Mouse (Mus musculus): ENCODE measurements around the gene Babam2. TPM values are rescaled to one million over a fixed set of nuclear protein-coding genes. Genes with fewer than 3 reads are reported as not detected.

Babam2 gene
- polyA plus RNA-seq, 1 experiment from 2014 or later, result 32.3 TPM

DNA sequence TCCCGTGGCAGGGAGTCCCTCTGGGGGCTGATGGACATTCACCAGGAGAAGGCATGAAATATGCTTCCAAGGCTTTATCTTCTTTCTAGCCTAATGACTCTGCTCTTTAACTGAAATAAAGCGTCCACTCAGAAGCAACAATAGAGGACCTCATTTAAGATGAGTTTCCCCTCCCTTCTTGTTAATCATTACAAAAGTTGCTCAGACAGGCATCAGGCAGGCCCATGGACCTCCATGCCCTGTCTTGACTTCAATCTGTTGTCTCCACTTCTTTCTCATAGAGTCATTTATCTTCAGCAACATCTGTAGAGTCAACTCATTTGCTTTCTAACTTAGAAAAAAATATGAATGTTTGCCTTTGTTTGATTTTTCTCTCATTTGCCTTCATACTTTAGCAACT lies 166.6 kb downstream of the Babam2 start:
- H3K27ac ChIP-seq (ENCODE audit: low read depth, low read length), result no peak overlapping the region
- H3K4me1 ChIP-seq (ENCODE audit: control insufficient read depth, insufficient read depth, low read length), result no peaks in the 10 kb centered on the region
- no peak for DNase-seq (ENCODE audit: low spot score)
- 72% methylated on average over 2 of the region's 2 CpGs for WGBS
- H3K9me3 ChIP-seq (replicated peaks; ENCODE audit: control insufficient read depth, low read length), result no peaks in the 10 kb centered on the region
- no peak for ATAC-seq
- no peak overlapping the region for H3K4me3 ChIP-seq (ENCODE audit: low read depth, low read length)
- H3K27me3 ChIP-seq (replicated peaks; ENCODE audit: control insufficient read depth, insufficient read depth, low read length), result no peaks in the 10 kb centered on the region
- no peaks in the 10 kb centered on the region for H3K36me3 ChIP-seq (ENCODE audit: control insufficient read depth, insufficient read depth, low read length)
- no peak overlapping the region for H3K4me2 ChIP-seq (ENCODE audit: low read length)
- H3K9ac ChIP-seq (ENCODE audit: low read length), result no peak overlapping the region

DNA sequence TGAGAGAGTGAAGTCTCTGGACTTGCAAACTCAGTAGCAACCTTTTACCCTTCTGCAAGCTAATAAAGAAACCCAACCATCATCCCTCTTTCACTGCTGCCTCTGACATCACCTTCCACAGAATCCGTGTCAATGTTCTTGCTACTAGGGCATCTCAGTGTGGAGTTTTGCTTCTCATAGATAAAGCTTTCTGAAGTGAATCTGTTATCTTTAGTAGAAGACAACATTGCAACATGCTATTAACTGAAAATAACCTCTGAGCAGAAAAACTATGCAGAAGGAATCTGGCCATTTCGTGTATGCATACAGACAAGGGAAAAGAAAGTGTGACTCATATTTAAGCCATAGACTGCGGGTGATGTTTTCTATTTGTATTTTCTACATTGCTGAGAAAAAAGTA lies 168.6 kb downstream of the Babam2 start:
- Histone ChIP-seq H3K9me3 (replicated peaks; ENCODE audit: control insufficient read depth, low read length) (no peaks in the 10 kb centered on the region), H3K4me2 (ENCODE audit: low read length) (no peak overlapping the region), H3K9ac (ENCODE audit: low read length) (no peak overlapping the region), H3K27me3 (replicated peaks; ENCODE audit: control insufficient read depth, insufficient read depth, low read length) (no peaks in the 10 kb centered on the region), H3K36me3 (ENCODE audit: control insufficient read depth, insufficient read depth, low read length) (no peaks in the 10 kb centered on the region), H3K4me3 (ENCODE audit: low read depth, low read length) (no peak overlapping the region), H3K4me1 (ENCODE audit: control insufficient read depth, insufficient read depth, low read length) (no peaks in the 10 kb centered on the region), H3K27ac (ENCODE audit: low read depth, low read length) (no peak overlapping the region)
- DNase-seq (ENCODE audit: low spot score) (no peak), ATAC-seq (no peak)
- 89% methylated on average over 3 of the region's 3 CpGs for WGBS

DNA sequence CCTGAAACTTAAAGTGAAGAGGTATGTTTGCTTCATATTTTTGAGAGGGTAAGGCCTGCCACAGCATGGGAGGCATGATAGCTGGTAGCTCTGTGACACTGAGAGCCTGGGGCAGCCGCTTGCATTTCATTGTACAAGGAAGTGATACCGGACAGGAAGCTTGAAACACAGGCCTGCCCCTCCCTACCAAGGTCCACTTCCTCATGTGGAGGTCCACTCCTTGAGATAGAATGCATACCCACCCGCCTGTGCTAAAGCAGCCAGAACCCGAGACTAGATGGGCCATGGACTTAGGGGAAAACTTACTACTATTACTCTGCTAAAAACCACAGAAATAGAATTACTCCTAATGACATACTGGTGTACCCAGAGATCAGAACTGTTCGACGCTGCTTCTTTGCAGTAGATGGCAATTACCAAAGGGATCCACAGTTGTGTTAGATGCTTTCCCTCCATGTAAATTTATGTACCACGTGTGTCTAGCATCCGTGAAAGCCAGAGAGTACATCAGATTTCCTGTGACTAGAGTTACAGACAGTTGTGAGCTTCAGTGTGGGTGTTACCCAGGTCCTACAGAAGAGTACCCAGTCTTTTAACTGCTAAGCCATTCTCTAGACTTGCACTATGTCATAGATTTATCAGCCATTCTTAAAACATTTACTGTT lies 173.5 kb downstream of the Babam2 start:
- DNase-seq (ENCODE audit: low spot score) (no peak), ATAC-seq (no peak)
- Histone ChIP-seq H3K36me3 (ENCODE audit: control insufficient read depth, insufficient read depth, low read length) (no peaks in the 10 kb centered on the region), H3K27me3 (replicated peaks; ENCODE audit: control insufficient read depth, insufficient read depth, low read length) (no peaks in the 10 kb centered on the region), H3K9me3 (replicated peaks; ENCODE audit: control insufficient read depth, low read length) (no peaks in the 10 kb centered on the region), H3K4me2 (ENCODE audit: low read length) (no peak overlapping the region), H3K27ac (ENCODE audit: low read depth, low read length) (no peak overlapping the region), H3K4me1 (ENCODE audit: control insufficient read depth, insufficient read depth, low read length) (no peaks in the 10 kb centered on the region), H3K9ac (ENCODE audit: low read length) (no peak overlapping the region), H3K4me3 (ENCODE audit: low read depth, low read length) (no peak overlapping the region)
- 88% methylated on average over 8 of the region's 8 CpGs for WGBS

DNA sequence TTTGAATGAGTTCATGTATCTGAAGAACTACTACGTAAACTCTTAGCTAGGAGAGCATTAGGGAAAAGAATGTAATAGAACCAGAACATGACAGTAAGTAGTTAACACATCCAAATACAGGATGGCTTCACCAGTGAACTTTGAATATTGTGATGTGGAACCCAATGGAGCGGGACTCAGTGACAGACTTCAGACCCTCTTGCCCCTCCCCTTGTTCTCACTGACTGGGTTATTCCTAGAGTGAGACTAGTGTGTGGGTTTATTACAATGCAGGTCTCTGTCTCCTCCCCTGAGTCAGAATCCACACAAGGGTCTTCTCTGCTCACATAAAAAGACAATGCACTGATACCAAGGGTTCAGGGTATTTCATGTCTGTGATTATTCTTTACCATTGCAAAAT lies 175.8 kb downstream of the Babam2 start:
- 98% methylated on average over 2 of the region's 2 CpGs for WGBS
- Histone ChIP-seq H3K27ac (ENCODE audit: low read depth, low read length) (no peak overlapping the region), H3K9ac (ENCODE audit: low read length) (no peak overlapping the region), H3K4me1 (ENCODE audit: control insufficient read depth, insufficient read depth, low read length) (no peaks in the 10 kb centered on the region), H3K27me3 (replicated peaks; ENCODE audit: control insufficient read depth, insufficient read depth, low read length) (no peaks in the 10 kb centered on the region), H3K4me2 (ENCODE audit: low read length) (no peak overlapping the region), H3K4me3 (ENCODE audit: low read depth, low read length) (no peak overlapping the region), H3K36me3 (ENCODE audit: control insufficient read depth, insufficient read depth, low read length) (no peaks in the 10 kb centered on the region), H3K9me3 (replicated peaks; ENCODE audit: control insufficient read depth, low read length) (no peaks in the 10 kb centered on the region)
- DNase-seq (ENCODE audit: low spot score) (no peak), ATAC-seq (no peak)

DNA sequence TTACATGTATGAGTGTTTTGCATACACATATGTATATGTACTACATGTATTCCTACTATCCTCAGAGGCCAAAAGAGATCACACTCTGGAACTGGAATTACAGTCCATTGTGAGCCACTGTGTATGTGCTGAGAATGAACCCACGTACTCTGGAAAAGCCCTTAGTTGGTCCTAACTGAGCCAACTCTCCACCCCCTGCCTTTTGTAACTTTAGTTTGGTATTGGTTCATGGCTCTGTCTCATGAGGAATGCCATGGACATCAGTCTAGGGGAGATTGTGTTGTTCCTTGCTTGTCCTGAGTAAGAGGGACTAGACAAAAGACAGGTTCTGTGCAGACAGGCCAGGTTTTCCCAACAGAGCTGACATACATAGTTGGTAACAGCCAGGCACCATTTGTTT lies 177.1 kb downstream of the Babam2 start:
- no peaks in the 10 kb centered on the region for H3K9me3 ChIP-seq (replicated peaks; ENCODE audit: control insufficient read depth, low read length)
- H3K27ac ChIP-seq (ENCODE audit: low read depth, low read length), result no peak overlapping the region
- H3K36me3 ChIP-seq (ENCODE audit: control insufficient read depth, insufficient read depth, low read length), result no peaks in the 10 kb centered on the region
- no peak overlapping the region for H3K4me3 ChIP-seq (ENCODE audit: low read depth, low read length)
- no peak overlapping the region for H3K9ac ChIP-seq (ENCODE audit: low read length)
- no peak overlapping the region for H3K4me2 ChIP-seq (ENCODE audit: low read length)
- DNase-seq (ENCODE audit: low spot score), result no peak
- 86% methylated on average over 1 of the region's 1 CpGs for whole genome bisulfite sequencing
- ATAC-seq, result no peak
- no peaks in the 10 kb centered on the region for H3K4me1 ChIP-seq (ENCODE audit: control insufficient read depth, insufficient read depth, low read length)
- no peaks in the 10 kb centered on the region for H3K27me3 ChIP-seq (replicated peaks; ENCODE audit: control insufficient read depth, insufficient read depth, low read length)

DNA sequence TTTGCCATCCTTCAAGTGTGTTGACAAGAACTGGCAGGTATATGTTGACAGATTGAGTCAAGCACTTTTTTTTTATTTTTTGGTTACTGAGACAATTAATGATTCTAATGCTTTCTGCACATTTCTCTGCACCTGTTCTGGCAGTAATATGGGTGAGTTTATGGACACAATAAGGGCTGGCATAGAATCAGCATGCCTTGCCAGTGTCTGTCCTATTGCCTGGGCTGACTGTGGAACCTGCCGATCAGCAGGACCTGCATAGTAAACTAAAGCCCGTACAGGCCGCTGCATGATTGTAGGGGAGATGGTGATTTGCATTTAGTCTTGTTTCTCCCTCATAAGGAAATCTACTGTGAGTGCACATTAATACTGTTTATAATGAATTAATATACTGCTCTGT lies 178.0 kb downstream of the Babam2 start:
- H3K4me1 ChIP-seq (ENCODE audit: control insufficient read depth, insufficient read depth, low read length), result no peaks in the 10 kb centered on the region
- H3K27ac ChIP-seq (ENCODE audit: low read depth, low read length), result no peak overlapping the region
- ATAC-seq (no peak), DNase-seq (ENCODE audit: low spot score) (no peak)
- no peak overlapping the region for H3K9ac ChIP-seq (ENCODE audit: low read length)
- no peaks in the 10 kb centered on the region for H3K27me3 ChIP-seq (replicated peaks; ENCODE audit: control insufficient read depth, insufficient read depth, low read length)
- no peak overlapping the region for H3K4me3 ChIP-seq (ENCODE audit: low read depth, low read length)
- H3K4me2 ChIP-seq (ENCODE audit: low read length), result no peak overlapping the region
- 79% methylated on average over 3 of the region's 3 CpGs for WGBS
- H3K9me3 ChIP-seq (replicated peaks; ENCODE audit: control insufficient read depth, low read length), result no peaks in the 10 kb centered on the region
- no peaks in the 10 kb centered on the region for H3K36me3 ChIP-seq (ENCODE audit: control insufficient read depth, insufficient read depth, low read length)

DNA sequence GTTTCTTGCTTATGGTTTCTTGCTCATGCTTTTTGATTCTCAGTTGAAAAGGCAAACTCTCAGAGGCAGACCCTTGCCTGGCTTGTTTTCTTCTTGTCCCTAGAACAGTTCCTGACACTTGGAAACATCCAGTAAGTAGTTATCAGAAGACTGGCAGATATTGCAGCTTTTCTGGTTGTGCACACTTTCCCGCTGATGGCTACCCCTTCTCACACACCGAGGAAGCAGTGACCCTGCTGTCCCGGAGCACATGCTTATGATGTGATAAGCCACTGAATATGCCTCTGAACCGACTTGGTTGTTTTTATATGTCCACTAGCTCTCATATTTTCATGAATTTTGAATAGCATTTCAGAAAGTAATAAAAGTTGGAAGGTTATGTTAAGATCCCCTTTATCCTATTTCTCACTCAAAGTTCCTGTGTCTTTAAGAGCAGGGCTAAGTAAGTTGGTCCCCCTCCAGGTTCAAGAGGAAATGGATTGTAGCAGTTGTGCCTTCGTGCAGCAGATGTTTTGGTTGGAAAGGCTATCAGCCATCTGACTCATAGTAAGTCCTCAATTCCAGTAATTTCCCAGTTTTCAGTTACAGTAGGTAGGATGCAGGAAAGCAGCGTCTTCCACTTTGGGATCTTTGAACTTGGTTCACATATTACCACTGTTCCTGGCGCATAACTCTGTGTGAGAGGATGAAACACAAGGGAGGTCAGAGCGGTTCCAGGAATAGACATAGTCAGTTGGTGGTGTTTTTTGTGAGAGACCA lies 178.9 kb downstream of the Babam2 start:
- WGBS, result 85% methylated on average over 8 of the region's 8 CpGs
- Histone ChIP-seq H3K9ac (ENCODE audit: low read length) (no peak overlapping the region), H3K4me1 (ENCODE audit: control insufficient read depth, insufficient read depth, low read length) (no peaks in the 10 kb centered on the region), H3K27me3 (replicated peaks; ENCODE audit: control insufficient read depth, insufficient read depth, low read length) (no peaks in the 10 kb centered on the region), H3K4me3 (ENCODE audit: low read depth, low read length) (no peak overlapping the region), H3K4me2 (ENCODE audit: low read length) (no peak overlapping the region), H3K9me3 (replicated peaks; ENCODE audit: control insufficient read depth, low read length) (no peaks in the 10 kb centered on the region), H3K27ac (ENCODE audit: low read depth, low read length) (no peak overlapping the region), H3K36me3 (ENCODE audit: control insufficient read depth, insufficient read depth, low read length) (no peaks in the 10 kb centered on the region)
- ATAC-seq (no peak), DNase-seq (ENCODE audit: low spot score) (no peak)

DNA sequence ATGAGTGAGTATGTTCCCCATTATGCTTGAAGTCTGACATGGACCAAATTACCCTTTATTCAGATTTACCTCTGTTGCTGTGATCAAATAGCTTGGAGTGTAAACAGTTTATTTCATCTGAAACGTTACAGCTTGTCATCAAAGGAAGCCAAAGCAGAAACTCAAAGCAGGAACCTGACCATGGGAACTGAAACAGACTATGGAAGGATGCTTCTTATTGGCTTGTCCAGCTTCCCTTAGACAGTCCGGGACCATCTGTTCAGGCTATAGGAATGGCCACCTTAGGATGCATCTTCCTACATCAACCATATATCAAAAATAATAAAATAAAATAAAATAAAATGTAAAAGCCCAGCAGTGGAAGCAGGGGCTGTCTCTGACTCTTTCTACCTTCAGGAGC lies 183.0 kb downstream of the Babam2 start:
- no peak for DNase-seq (ENCODE audit: low spot score)
- no peaks in the 10 kb centered on the region for H3K4me1 ChIP-seq (ENCODE audit: control insufficient read depth, insufficient read depth, low read length)

DNA sequence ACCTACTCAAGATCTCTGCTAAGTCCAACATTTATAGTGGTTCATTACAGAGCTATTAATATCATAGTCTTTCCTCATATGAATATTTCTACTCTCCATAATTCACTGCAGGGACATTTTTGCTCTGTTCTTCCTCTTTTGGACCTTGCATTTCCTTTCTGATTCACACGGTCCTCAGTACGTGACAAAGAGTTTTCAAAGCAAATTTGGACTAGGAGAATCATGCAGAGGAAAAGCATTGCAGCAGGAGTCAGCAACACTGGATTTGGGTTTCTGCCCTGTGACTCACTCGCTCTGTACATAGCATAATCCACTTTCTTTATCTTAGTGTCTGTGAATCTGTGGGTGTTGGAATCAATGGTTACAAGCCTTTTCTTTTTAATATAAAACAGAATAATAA lies 184.8 kb downstream of the Babam2 start:
- DNase-seq (ENCODE audit: low spot score) (no peak), ATAC-seq (no peak)
- no peak overlapping the region for H3K9ac ChIP-seq (ENCODE audit: low read length)
- H3K4me2 ChIP-seq (ENCODE audit: low read length), result no peak overlapping the region
- H3K27me3 ChIP-seq (replicated peaks; ENCODE audit: control insufficient read depth, insufficient read depth, low read length), result no peaks in the 10 kb centered on the region
- H3K9me3 ChIP-seq (replicated peaks; ENCODE audit: control insufficient read depth, low read length), result no peaks in the 10 kb centered on the region
- WGBS, result 86% methylated on average over 3 of the region's 3 CpGs
- no peak overlapping the region for H3K27ac ChIP-seq (ENCODE audit: low read depth, low read length)
- H3K4me1 ChIP-seq (ENCODE audit: control insufficient read depth, insufficient read depth, low read length), result no peaks in the 10 kb centered on the region
- no peak overlapping the region for H3K4me3 ChIP-seq (ENCODE audit: low read depth, low read length)
- H3K36me3 ChIP-seq (ENCODE audit: control insufficient read depth, insufficient read depth, low read length), result no peaks in the 10 kb centered on the region

More for the DNA sequence above, 183.0 kb downstream of the Babam2 start:
- WGBS, result 82% methylated on average over 2 of the region's 2 CpGs
- Histone ChIP-seq H3K4me2 (ENCODE audit: low read length) (no peak overlapping the region), H3K27me3 (replicated peaks; ENCODE audit: control insufficient read depth, insufficient read depth, low read length) (no peaks in the 10 kb centered on the region), H3K9me3 (replicated peaks; ENCODE audit: control insufficient read depth, low read length) (no peaks in the 10 kb centered on the region), H3K9ac (ENCODE audit: low read length) (no peak overlapping the region), H3K4me3 (ENCODE audit: low read depth, low read length) (no peak overlapping the region), H3K27ac (ENCODE audit: low read depth, low read length) (no peak overlapping the region), H3K36me3 (ENCODE audit: control insufficient read depth, insufficient read depth, low read length) (no peaks in the 10 kb centered on the region)
- no peak for ATAC-seq

Data from forebrain, embryonic 14.5 days (tissue).